Mouse (Mus musculus) intestine, embryonic 16.5 days (tissue): ENCODE results near the gene Tinf2. TPM values are rescaled to one million over a fixed set of nuclear protein-coding genes. Genes with fewer than 3 reads are reported as not detected.

Source experiments
- ATAC-seq: fragments of 200-750 bp; cut with Nextera tagmentation; 2 replicates; pipeline ENCODE4 v1.8.0; 2017; ENCODE audit warnings: moderate TSS enrichment, moderate library complexity
- H3K27ac ChIP-seq: fragments of 300-500 bp; sonication (generic); 2 replicates; pipeline ENCODE4 v1.5.1; 2014; ENCODE audit warnings: mild to moderate bottlenecking, low read length
- H3K27me3 ChIP-seq: fragments of 300-500 bp; sonication (generic); replicated peaks from 2 replicates; pipeline ENCODE4 v1.6.1; 2014; ENCODE audit warnings: low read length, control low read depth, mixed read lengths; ENCODE audit not compliant: control insufficient read depth, insufficient read depth
- H3K36me3 ChIP-seq: fragments of 300-500 bp; sonication (generic); 2 replicates; pipeline ENCODE4 v1.6.1; 2014; ENCODE audit warnings: low read length, control low read depth; ENCODE audit not compliant: control insufficient read depth, insufficient read depth
- H3K4me1 ChIP-seq: fragments of 300-500 bp; sonication (generic); 2 replicates; pipeline ENCODE4 v1.6.1; 2014; ENCODE audit warnings: low read length, control low read depth, mixed read lengths; ENCODE audit not compliant: control insufficient read depth, insufficient read depth
- H3K4me2 ChIP-seq: fragments of 300-500 bp; sonication (generic); 2 replicates; pipeline ENCODE4 v1.6.1; 2014; ENCODE audit warnings: low read depth, low read length, control low read depth
- H3K4me3 ChIP-seq: fragments of 300-500 bp; sonication (generic); 2 replicates; pipeline ENCODE4 v1.5.1; 2014; ENCODE audit warnings: mild to moderate bottlenecking, low read length
- H3K9ac ChIP-seq: fragments of 300-500 bp; sonication (generic); 2 replicates; pipeline ENCODE4 v1.6.1; 2014; ENCODE audit warnings: low read depth, low read length
- H3K9me3 ChIP-seq: fragments of 300-500 bp; sonication (generic); 2 replicates; pipeline ENCODE4 v1.6.1; 2016; ENCODE audit warnings: low read length, control low read depth; ENCODE audit not compliant: control insufficient read depth
- WGBS: fragments of 180-500 bp; shearing (Covaris S2); extraction: QIAGEN DNeasy Blood & Tissue Kit; methylation state at CpG from one replicate; pipeline ENCODE4 v1.1.7; 2014; 5-methylcytosine and 5-hydroxymethylcytosine counted together
- polyA plus RNA-seq: library from polyadenylated mRNA; unstranded; fragments of >200 nt; fragmentation: Nextera tagmentation; extraction: Ambion mirVana; gene quantifications from 2 replicates; pipeline ENCODE4 v1.2.1, GENCODE M21; 2015

Tinf2 gene
- polyA plus RNA-seq, 1 experiment from 2014 or later = 37.1 TPM

GRCm38 (mm10) chr14:55644261-55644888, 37.2 kb downstream of the Tinf2 start:
- peak overlapping the region; percentile 99 for H3K4me3 ChIP-seq
- H3K36me3 ChIP-seq = peaks cover 14% of the 10 kb centered on the region
- H3K9me3 ChIP-seq = no peaks in the 10 kb centered on the region
- no peaks in the 10 kb centered on the region for H3K27me3 ChIP-seq
- H3K27ac ChIP-seq = peak overlapping the region; percentile 97
- ATAC-seq = no peak
- H3K9ac ChIP-seq = peak overlapping the region; percentile 94
- 19% methylated on average over 17 of the region's 17 CpGs for WGBS
- H3K4me2 ChIP-seq = peak overlapping the region; percentile 91
- peaks cover 26% of the 10 kb centered on the region for H3K4me1 ChIP-seq

- ATAC-seq = peak; percentile 90
- under 1% methylated on average over 89 of the region's 89 CpGs for WGBS
- H3K9ac ChIP-seq = peak within 1 kb of the TSS; percentile 94
- peaks cover 26% of the 10 kb centered on the region for H3K4me1 ChIP-seq
- peak within 1 kb of the TSS; percentile 99 for H3K4me3 ChIP-seq
- peak within 1 kb of the TSS; percentile 97 for H3K27ac ChIP-seq
- H3K9me3 ChIP-seq = no peaks in the 10 kb centered on the region
- H3K36me3 ChIP-seq = peaks cover 14% of the 10 kb centered on the region
- H3K27me3 ChIP-seq = no peaks in the 10 kb centered on the region
- peak within 1 kb of the TSS; percentile 91 for H3K4me2 ChIP-seq
Measured at GRCm38 (mm10) chr14:55643060-55643907, 38.3 kb downstream of the Tinf2 start, which contains the start of gene Tm9sf1. Gene Tm9sf1 (minus strand): TSS chr14:55643806.

GRCm38 (mm10) chr14:55642679-55643059, 39.0 kb downstream of the Tinf2 start:
- 18% methylated on average over 8 of the region's 8 CpGs for WGBS
- peak; percentile 25 for ATAC-seq

DNA sequence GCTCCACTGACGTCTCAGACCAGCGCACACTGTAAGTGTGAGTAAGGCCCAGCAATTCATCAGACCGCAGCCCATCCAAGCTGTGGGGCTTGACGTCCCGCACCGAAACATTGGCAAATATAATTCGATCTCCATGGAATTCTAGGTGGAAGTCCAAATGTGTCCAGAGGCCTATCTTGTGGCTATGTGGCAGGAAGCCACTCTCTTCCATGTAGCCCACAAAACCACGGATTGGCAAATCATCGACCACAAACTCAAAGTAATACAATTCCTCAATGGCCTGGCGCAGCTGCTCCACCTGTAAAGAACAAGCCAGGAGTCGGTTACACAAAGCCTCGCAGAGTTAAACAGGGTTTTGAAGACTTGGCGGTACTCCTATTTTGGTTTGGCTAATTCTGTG, 40.3 kb downstream of the Tinf2 start:
- no peak overlapping the region for H3K4me2 ChIP-seq
- ATAC-seq = no peak
- no peak overlapping the region for H3K9ac ChIP-seq
- no peaks in the 10 kb centered on the region for H3K9me3 ChIP-seq
- no peak overlapping the region for H3K4me3 ChIP-seq
- H3K27ac ChIP-seq = no peak overlapping the region
- 92% methylated on average over 13 of the region's 13 CpGs for WGBS
- peaks cover 23% of the 10 kb centered on the region for H3K4me1 ChIP-seq
- H3K27me3 ChIP-seq = no peaks in the 10 kb centered on the region
- H3K36me3 ChIP-seq = peaks cover 24% of the 10 kb centered on the region

More at GRCm38 (mm10) chr14:55642679-55643059, 39.0 kb downstream of the Tinf2 start:
- H3K4me1 ChIP-seq = peaks cover 26% of the 10 kb centered on the region
- peaks cover 18% of the 10 kb centered on the region for H3K36me3 ChIP-seq
- H3K9ac ChIP-seq = peak overlapping the region; percentile 94
- H3K27ac ChIP-seq = peak overlapping the region; percentile 97
- no peaks in the 10 kb centered on the region for H3K27me3 ChIP-seq
- H3K9me3 ChIP-seq = no peaks in the 10 kb centered on the region
- H3K4me3 ChIP-seq = peak overlapping the region; percentile 99
- peak overlapping the region; percentile 91 for H3K4me2 ChIP-seq

DNA sequence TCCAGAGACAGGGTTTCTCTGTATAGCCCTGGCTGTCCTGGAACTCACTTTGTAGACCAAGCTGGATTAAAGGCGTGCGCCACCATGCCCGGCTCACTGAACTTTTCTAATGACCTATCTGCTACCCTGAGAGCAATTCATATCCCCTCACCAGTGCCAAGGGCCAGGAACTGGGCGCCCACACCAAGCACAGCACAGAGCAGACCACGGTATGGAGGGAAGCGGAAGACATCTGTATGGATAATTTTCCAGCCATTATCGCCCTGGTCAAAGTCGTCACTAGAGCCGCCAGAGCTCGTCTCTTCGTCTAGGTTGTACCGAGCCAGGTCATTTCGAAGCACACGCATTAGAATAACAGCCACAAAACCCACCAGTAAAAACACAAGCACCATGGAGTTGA, 40.8 kb downstream of the Tinf2 start:
- Histone ChIP-seq H3K4me1 (peaks cover 20% of the 10 kb centered on the region), H3K27ac (no peak overlapping the region), H3K27me3 (no peaks in the 10 kb centered on the region), H3K9me3 (no peaks in the 10 kb centered on the region), H3K36me3 (peaks cover 25% of the 10 kb centered on the region), H3K4me2 (no peak overlapping the region), H3K4me3 (no peak overlapping the region), H3K9ac (no peak overlapping the region)
- ATAC-seq = no peak
- WGBS = 96% methylated on average over 14 of the region's 14 CpGs

DNA sequence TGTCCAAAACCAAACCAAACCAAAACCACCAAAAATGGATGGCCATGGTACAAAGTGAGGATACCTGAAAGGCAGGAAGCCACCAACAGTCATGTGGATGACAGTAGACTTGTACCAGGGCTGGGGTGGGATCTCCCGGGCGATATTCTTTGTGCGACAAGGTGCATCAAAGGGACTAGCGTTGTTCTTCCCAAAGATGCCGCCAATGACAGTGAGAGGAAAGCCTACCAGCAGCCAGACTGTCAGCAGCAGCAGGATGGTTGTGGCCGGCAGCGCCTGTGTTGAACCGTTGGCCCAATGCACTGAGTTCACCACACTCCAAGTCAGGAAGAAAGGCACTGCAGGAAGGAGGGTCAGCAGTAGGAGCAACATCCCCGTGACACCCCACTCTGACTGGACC, 43.8 kb downstream of the Tinf2 start, which contains the start of gene Gm49378:
Gene Gm49378, minus strand, starts transcription at position 101 of the 400 bp plus-strand sequence.
- H3K4me3 ChIP-seq = no peak within 1 kb of the TSS
- H3K36me3 ChIP-seq = peaks cover 36% of the 10 kb centered on the region
- ATAC-seq = no peak
- no peak within 1 kb of the TSS for H3K9ac ChIP-seq
- H3K4me2 ChIP-seq = no peak within 1 kb of the TSS
- H3K4me1 ChIP-seq = peaks cover 15% of the 10 kb centered on the region
- no peaks in the 10 kb centered on the region for H3K9me3 ChIP-seq
- 95% methylated on average over 9 of the region's 9 CpGs for WGBS
- no peaks in the 10 kb centered on the region for H3K27me3 ChIP-seq
- H3K27ac ChIP-seq = no peak within 1 kb of the TSS

- Histone ChIP-seq H3K4me3 (peak within 1 kb of the TSS; percentile 74), H3K4me1 (peaks cover 9% of the 10 kb centered on the region)
- ATAC-seq = peak; percentile 90
Measured at GRCm38 (mm10) chr14:55635523-55636007, 46.1 kb downstream of the Tinf2 start, which contains the start of gene Ipo4. Gene Ipo4 (minus strand): TSS chr14:55635957.

GRCm38 (mm10) chr14:55634874-55635522, 46.6 kb downstream of the Tinf2 start:
- H3K9ac ChIP-seq = peak overlapping the region; percentile 80
- peak overlapping the region; percentile 74 for H3K4me3 ChIP-seq
- peaks cover 10% of the 10 kb centered on the region for H3K4me1 ChIP-seq
- H3K4me2 ChIP-seq = peak overlapping the region; percentile 95
- WGBS = 4% methylated on average over 23 of the region's 23 CpGs
- H3K36me3 ChIP-seq = peaks cover 28% of the 10 kb centered on the region
- H3K27ac ChIP-seq = peak overlapping the region; percentile 78
- no peaks in the 10 kb centered on the region for H3K27me3 ChIP-seq
- peak; percentile 62 for ATAC-seq
- H3K9me3 ChIP-seq = no peaks in the 10 kb centered on the region

More at GRCm38 (mm10) chr14:55635523-55636007, 46.1 kb downstream of the Tinf2 start, which contains the start of gene Ipo4:
- Histone ChIP-seq H3K4me2 (peak within 1 kb of the TSS; percentile 95), H3K27ac (peak within 1 kb of the TSS; percentile 78), H3K9me3 (no peaks in the 10 kb centered on the region), H3K36me3 (peaks cover 31% of the 10 kb centered on the region), H3K27me3 (no peaks in the 10 kb centered on the region), H3K9ac (peak within 1 kb of the TSS; percentile 80)
- under 1% methylated on average over 33 of the region's 33 CpGs for WGBS

DNA sequence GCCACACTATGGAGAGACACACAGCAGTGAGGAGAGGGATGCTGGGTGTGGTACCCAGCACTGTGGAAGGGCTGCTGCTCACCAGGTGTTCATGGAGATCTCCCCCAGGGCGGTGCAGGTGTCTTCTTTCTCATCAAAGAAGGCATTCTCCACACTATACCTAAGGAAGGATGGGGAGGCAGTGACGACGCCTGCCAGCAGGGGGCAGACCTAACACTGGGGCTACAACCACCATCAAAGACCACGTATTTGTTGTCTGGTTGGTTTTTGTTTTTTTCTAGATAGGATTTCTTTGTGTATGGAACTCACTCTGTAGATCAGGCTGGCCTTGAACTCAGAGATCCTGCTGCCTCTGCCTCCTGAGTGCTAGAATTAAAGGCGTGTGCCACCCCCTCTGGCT, 52.3 kb downstream of the Tinf2 start:
- no peaks in the 10 kb centered on the region for H3K27me3 ChIP-seq
- no peak overlapping the region for H3K27ac ChIP-seq
- WGBS = 52% methylated on average over 5 of the region's 5 CpGs
- no peak overlapping the region for H3K9ac ChIP-seq
- no peak for ATAC-seq
- H3K4me2 ChIP-seq = no peak overlapping the region
- H3K4me1 ChIP-seq = peaks cover 5% of the 10 kb centered on the region; the same call in 1 of the 2 replicates
- peaks cover 59% of the 10 kb centered on the region for H3K36me3 ChIP-seq
- H3K4me3 ChIP-seq = no peak overlapping the region
- H3K9me3 ChIP-seq = no peaks in the 10 kb centered on the region
